Mouse (Mus musculus): ENCODE measurements around the gene Alpk3. TPM values are rescaled to one million over a fixed set of nuclear protein-coding genes. Genes with fewer than 3 reads are reported as not detected.

The Alpk3 gene
- total and polyA plus RNA-seq, 3 experiments = 3.9 to 13.8 (median 7.7) TPM

- Histone ChIP-seq H3K4me3 (ENCODE audit: low read depth, low read length) (no peak overlapping the region), H3K36me3 (replicated peaks) (peaks cover 50% of the 10 kb centered on the region), H3K9me3 (replicated peaks) (no peaks in the 10 kb centered on the region), H3K27me3 (ENCODE audit: insufficient read depth, low read length) (no peaks in the 10 kb centered on the region), H3K4me1 (ENCODE audit: insufficient read depth, low read depth, low read length) (peaks cover 12% of the 10 kb centered on the region; the same call in 1 of the 2 replicates)
- ATAC-seq (ENCODE audit: extremely low read depth, insufficient number of reproducible peaks, low FRiP score, poor library complexity, severe bottlenecking) (no peak), DNase-seq (ENCODE audit: low spot score) (no peak)
- TF ChIP-seq POLR2AphosphoS5 (IDR thresholded peaks at IDR 0.05; ENCODE audit: insufficient replicate concordance, low read depth, low read length) (no peak), TAL1 (conservative IDR thresholded peaks at IDR 0.05; ENCODE audit: low read depth, low read length) (no peak), CTCF (IDR thresholded peaks at IDR 0.05; ENCODE audit: low read depth, low read length) (no peak), GATA1 (IDR thresholded peaks at IDR 0.05; ENCODE audit: borderline replicate concordance, low read length) (no peak), GATA2 (IDR thresholded peaks at IDR 0.05; ENCODE audit: borderline replicate concordance, low read depth, low read length) (no peak)
These were observed 42.9 kb downstream of the Alpk3 start for GRCm38 (mm10) chr7:81100341-81100740.

GRCm38 (mm10) chr7:81102854-81103253 lies 45.5 kb downstream of the Alpk3 start:
- Histone ChIP-seq H3K4me3 (ENCODE audit: low read depth, low read length) (no peak overlapping the region), H3K9me3 (replicated peaks) (no peaks in the 10 kb centered on the region), H3K36me3 (replicated peaks) (peaks cover 39% of the 10 kb centered on the region), H3K4me1 (ENCODE audit: insufficient read depth, low read depth, low read length) (peaks cover 12% of the 10 kb centered on the region; the same call in 1 of the 2 replicates), H3K27me3 (ENCODE audit: insufficient read depth, low read length) (no peaks in the 10 kb centered on the region)
- no peak; the same call in 1 of the 2 replicates for ATAC-seq (ENCODE audit: extremely low read depth, insufficient number of reproducible peaks, low FRiP score, poor library complexity, severe bottlenecking)
- TF ChIP-seq GATA1 (IDR thresholded peaks at IDR 0.05; ENCODE audit: borderline replicate concordance, low read length) (no peak), POLR2AphosphoS5 (IDR thresholded peaks at IDR 0.05; ENCODE audit: insufficient replicate concordance, low read depth, low read length) (no peak), TAL1 (conservative IDR thresholded peaks at IDR 0.05; ENCODE audit: low read depth, low read length) (no peak), GATA2 (IDR thresholded peaks at IDR 0.05; ENCODE audit: borderline replicate concordance, low read depth, low read length) (no peak), CTCF (IDR thresholded peaks at IDR 0.05; ENCODE audit: low read depth, low read length) (no peak)
- DNase-seq (ENCODE audit: low spot score) = no peak

GRCm38 (mm10) chr7:81105525-81105924 lies 48.1 kb downstream of the Alpk3 start:
- no peak overlapping the region for H3K4me3 ChIP-seq (ENCODE audit: low read depth, low read length)

DNA sequence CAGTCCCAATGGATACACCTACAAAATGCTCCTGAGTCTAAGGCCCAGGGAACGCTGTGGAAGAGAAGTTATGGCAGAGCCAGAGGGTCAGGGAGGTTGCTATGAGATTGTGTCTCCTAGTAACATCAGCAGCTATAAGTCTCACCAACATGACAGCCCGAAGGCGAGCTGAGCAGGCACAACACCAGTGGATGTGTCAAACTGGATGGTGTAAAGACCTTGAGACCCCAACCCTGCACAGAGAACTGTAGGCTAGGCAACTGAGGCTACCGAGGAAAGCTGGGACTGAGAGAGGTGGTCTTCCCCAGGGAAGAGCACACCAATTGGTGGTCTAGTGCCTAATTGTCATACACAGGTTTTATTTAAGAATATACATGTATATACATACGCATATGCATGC lies 50.8 kb downstream of the Alpk3 start:
- DNase-seq (ENCODE audit: low spot score) = no peak

More at GRCm38 (mm10) chr7:81105525-81105924, 48.1 kb downstream of the Alpk3 start:
- ATAC-seq (ENCODE audit: extremely low read depth, insufficient number of reproducible peaks, low FRiP score, poor library complexity, severe bottlenecking) (no peak), DNase-seq (ENCODE audit: low spot score) (no peak)
- no peaks in the 10 kb centered on the region for H3K9me3 ChIP-seq (replicated peaks)
- TF ChIP-seq GATA1 (IDR thresholded peaks at IDR 0.05; ENCODE audit: borderline replicate concordance, low read length) (no peak), TAL1 (conservative IDR thresholded peaks at IDR 0.05; ENCODE audit: low read depth, low read length) (no peak), CTCF (IDR thresholded peaks at IDR 0.05; ENCODE audit: low read depth, low read length) (no peak)
- H3K36me3 ChIP-seq (replicated peaks) = peaks cover 16% of the 10 kb centered on the region
- H3K27me3 ChIP-seq (ENCODE audit: insufficient read depth, low read length) = peaks cover 11% of the 10 kb centered on the region
- H3K4me1 ChIP-seq (ENCODE audit: insufficient read depth, low read depth, low read length) = peaks cover 19% of the 10 kb centered on the region; the same call in 1 of the 2 replicates

DNA sequence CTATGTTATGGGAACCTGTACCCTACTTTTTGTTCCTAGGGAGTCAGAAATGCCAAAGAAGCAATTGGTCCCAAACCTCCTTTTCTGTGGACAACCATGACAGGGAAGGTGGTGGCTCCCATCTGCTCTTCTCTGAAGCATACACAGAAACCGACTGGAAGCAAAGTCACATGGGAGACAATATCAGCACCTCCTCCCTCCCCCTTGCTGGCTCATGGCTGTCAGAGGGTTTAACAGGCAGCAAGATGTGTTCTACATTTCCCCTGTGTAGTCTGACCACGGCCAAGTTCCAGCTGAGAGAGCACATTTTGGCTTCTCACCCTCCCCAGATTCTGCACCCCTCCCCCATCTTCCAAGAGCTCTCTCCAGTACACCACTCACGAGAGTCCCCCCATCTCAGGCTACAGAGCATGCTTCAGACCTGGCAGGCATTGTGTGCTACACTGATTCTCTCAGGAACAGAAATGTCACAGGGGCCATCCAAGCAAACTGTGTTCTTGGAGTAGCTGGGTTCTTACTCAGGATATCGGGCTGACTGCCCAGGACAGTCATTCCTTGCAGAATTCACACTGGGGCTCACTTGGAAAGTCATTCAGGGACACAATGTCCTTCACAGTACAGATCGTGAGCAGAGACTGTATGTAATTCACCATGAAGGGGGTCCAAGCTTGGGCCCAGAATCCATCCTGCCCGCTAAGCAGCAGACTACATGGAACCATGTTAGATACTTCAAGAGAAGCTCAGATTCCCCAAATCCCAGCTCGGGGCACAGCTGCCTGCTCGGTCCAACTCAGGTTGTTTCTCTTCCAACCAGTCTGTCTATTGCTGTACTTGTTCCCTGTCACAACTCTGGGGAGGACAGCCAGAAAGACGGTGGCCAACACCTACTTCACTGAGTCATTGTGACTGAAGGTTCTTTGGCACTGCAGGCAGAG lies 52.6 kb downstream of the Alpk3 start:
- no peak for TF ChIP-seq GATA2 (IDR thresholded peaks at IDR 0.05; ENCODE audit: borderline replicate concordance, low read depth, low read length)
- no peak for TF ChIP-seq GATA1 (IDR thresholded peaks at IDR 0.05; ENCODE audit: borderline replicate concordance, low read length)
- no peak for TF ChIP-seq TAL1 (conservative IDR thresholded peaks at IDR 0.05; ENCODE audit: low read depth, low read length)
- no peak for TF ChIP-seq POLR2AphosphoS5 (IDR thresholded peaks at IDR 0.05; ENCODE audit: insufficient replicate concordance, low read depth, low read length)
- TF ChIP-seq CTCF (IDR thresholded peaks at IDR 0.05; ENCODE audit: low read depth, low read length) = no peak

More for the DNA sequence above, 50.8 kb downstream of the Alpk3 start:
- Histone ChIP-seq H3K4me3 (ENCODE audit: low read depth, low read length) (no peak overlapping the region), H3K9me3 (replicated peaks) (no peaks in the 10 kb centered on the region), H3K4me1 (ENCODE audit: insufficient read depth, low read depth, low read length) (peaks cover 15% of the 10 kb centered on the region; the same call in 1 of the 2 replicates), H3K27me3 (ENCODE audit: insufficient read depth, low read length) (peaks cover 33% of the 10 kb centered on the region), H3K36me3 (replicated peaks) (peaks cover 8% of the 10 kb centered on the region)
- ATAC-seq (ENCODE audit: extremely low read depth, insufficient number of reproducible peaks, low FRiP score, poor library complexity, severe bottlenecking) = no peak
- TF ChIP-seq POLR2AphosphoS5 (IDR thresholded peaks at IDR 0.05; ENCODE audit: insufficient replicate concordance, low read depth, low read length) = no peak
- no peak for TF ChIP-seq GATA2 (IDR thresholded peaks at IDR 0.05; ENCODE audit: borderline replicate concordance, low read depth, low read length)
- TF ChIP-seq CTCF (IDR thresholded peaks at IDR 0.05; ENCODE audit: low read depth, low read length) = no peak
- TF ChIP-seq TAL1 (conservative IDR thresholded peaks at IDR 0.05; ENCODE audit: low read depth, low read length) = no peak
- no peak for TF ChIP-seq GATA1 (IDR thresholded peaks at IDR 0.05; ENCODE audit: borderline replicate concordance, low read length)

DNA sequence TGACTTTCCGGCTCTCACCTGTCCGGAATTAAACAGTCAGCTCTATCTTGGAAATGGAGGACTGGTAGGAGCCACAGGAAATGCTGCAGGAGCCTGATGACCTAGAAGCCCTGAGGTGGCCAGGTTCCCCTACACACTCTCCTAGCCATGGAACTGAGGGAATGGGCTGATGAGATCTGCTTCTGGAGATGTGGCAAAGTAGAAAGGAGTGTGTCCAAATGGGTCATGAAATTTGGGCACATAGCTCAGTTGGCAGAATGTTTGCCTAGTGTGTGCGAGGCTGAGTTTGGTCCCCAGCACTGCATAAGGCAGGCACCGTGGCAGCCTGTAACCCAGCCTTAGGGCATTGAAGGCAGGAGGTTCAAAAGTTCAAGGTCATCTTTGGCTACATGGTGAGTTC lies 53.4 kb downstream of the Alpk3 start:
- no peak for DNase-seq (ENCODE audit: low spot score)
- Histone ChIP-seq H3K27me3 (ENCODE audit: insufficient read depth, low read length) (peaks cover 48% of the 10 kb centered on the region), H3K36me3 (replicated peaks) (no peaks in the 10 kb centered on the region), H3K4me3 (ENCODE audit: low read depth, low read length) (no peak overlapping the region), H3K4me1 (ENCODE audit: insufficient read depth, low read depth, low read length) (peaks cover 7% of the 10 kb centered on the region; the same call in 1 of the 2 replicates), H3K9me3 (replicated peaks) (no peaks in the 10 kb centered on the region)
- TF ChIP-seq GATA2 (IDR thresholded peaks at IDR 0.05; ENCODE audit: borderline replicate concordance, low read depth, low read length) (no peak), POLR2AphosphoS5 (IDR thresholded peaks at IDR 0.05; ENCODE audit: insufficient replicate concordance, low read depth, low read length) (no peak), CTCF (IDR thresholded peaks at IDR 0.05; ENCODE audit: low read depth, low read length) (no peak), GATA1 (IDR thresholded peaks at IDR 0.05; ENCODE audit: borderline replicate concordance, low read length) (no peak), TAL1 (conservative IDR thresholded peaks at IDR 0.05; ENCODE audit: low read depth, low read length) (no peak)
- no peak for ATAC-seq (ENCODE audit: extremely low read depth, insufficient number of reproducible peaks, low FRiP score, poor library complexity, severe bottlenecking)

More for the DNA sequence above, 52.6 kb downstream of the Alpk3 start:
- ATAC-seq (ENCODE audit: extremely low read depth, insufficient number of reproducible peaks, low FRiP score, poor library complexity, severe bottlenecking) = no peak
- Histone ChIP-seq H3K4me3 (ENCODE audit: low read depth, low read length) (no peak overlapping the region), H3K27me3 (ENCODE audit: insufficient read depth, low read length) (peaks cover 40% of the 10 kb centered on the region), H3K9me3 (replicated peaks) (no peaks in the 10 kb centered on the region), H3K36me3 (replicated peaks) (no peaks in the 10 kb centered on the region), H3K4me1 (ENCODE audit: insufficient read depth, low read depth, low read length) (peaks cover 7% of the 10 kb centered on the region; the same call in 1 of the 2 replicates)
- no peak for DNase-seq (ENCODE audit: low spot score)
